35 mouse cellular contexts compared by ENCODE assay signal in genomic region chr2:75950685-75951084, GRCm38 (mm10). TPM values are rescaled to one million over a fixed set of nuclear protein-coding genes. Genes with fewer than 3 reads are reported as not detected.
"Had no signal": no experiment of that assay in that cellular context is flagged by ENCODE, and none has a peak within 500 bp of the region (broad histone marks: within the 10 kb centered on the region; RNA-seq: fewer than 3 reads in every experiment).

No protein-coding gene starts in this region.

- H3K4me2 ChIP-seq: heart, embryonic 11.5 days; heart, embryonic 12.5 days; heart, embryonic 13.5 days; heart, embryonic 15.5 days; hindbrain, embryonic 12.5 days; hindbrain, embryonic 13.5 days; hindbrain, embryonic 14.5 days; hindbrain, embryonic 15.5 days; intestine, embryonic 15.5 days had no signal

- ATAC-seq: hindbrain, embryonic 16.5 days; hindbrain, postnatal 0 days; inflammation-experienced regulatory T-cells, adult 6 months; intestine, embryonic 15.5 days; intestine, embryonic 16.5 days; intestine, postnatal 0 days had no signal

- H3K9ac ChIP-seq: heart, embryonic 12.5 days; heart, embryonic 13.5 days; heart, embryonic 15.5 days; hindbrain, embryonic 12.5 days; hindbrain, embryonic 13.5 days; hindbrain, embryonic 14.5 days; hindbrain, embryonic 15.5 days; intestine, embryonic 15.5 days had no signal

- H3K27ac ChIP-seq: heart, embryonic 10.5 days; heart, embryonic 13.5 days; heart, embryonic 15.5 days; hindbrain, embryonic 10.5 days; hindbrain, embryonic 12.5 days; hindbrain, embryonic 13.5 days; hindbrain, embryonic 14.5 days; hindbrain, embryonic 15.5 days; hindbrain, postnatal 0 days; intestine, embryonic 15.5 days; kidney, postnatal 0 days; layer of hippocampus, adult 2 months; left cerebral cortex, adult 2 months had no signal

- H3K27me3 ChIP-seq: heart, embryonic 12.5 days; heart, embryonic 13.5 days; heart, embryonic 15.5 days; hindbrain, embryonic 12.5 days; hindbrain, embryonic 13.5 days; hindbrain, embryonic 15.5 days; intestine, embryonic 15.5 days had no signal

- DNase-seq: heart, postnatal 10 days; heart, postnatal 14 days; heart, postnatal 36 days; heart, postnatal 4 days; kidney, adult 11 months; kidney, adult 18-20 months; kidney, adult 2 months; kidney, adult 8-10 months; kidney, adult 9 months; kidney, postnatal 10 days; kidney, postnatal 14 days; kidney, postnatal 25 days; kidney, postnatal 36 days; kidney, postnatal 4 days; layer of hippocampus, adult 9-11 months; layer of hippocampus, postnatal 36 days had no signal

- H3K36me3 ChIP-seq: heart, embryonic 10.5 days; heart, embryonic 12.5 days; heart, embryonic 13.5 days; heart, embryonic 15.5 days; hindbrain, embryonic 10.5 days; hindbrain, embryonic 12.5 days; hindbrain, embryonic 13.5 days; hindbrain, embryonic 15.5 days; intestine, embryonic 15.5 days had no signal

- H3K4me1 ChIP-seq: heart, embryonic 13.5 days; hindbrain, embryonic 10.5 days; hindbrain, embryonic 12.5 days; hindbrain, embryonic 13.5 days; hindbrain, embryonic 15.5 days; intestine, embryonic 15.5 days had no signal

- H3K9me3 ChIP-seq: heart, embryonic 10.5 days; heart, embryonic 12.5 days; heart, embryonic 13.5 days; heart, embryonic 15.5 days; hindbrain, embryonic 10.5 days; hindbrain, embryonic 12.5 days; hindbrain, embryonic 13.5 days; hindbrain, embryonic 15.5 days; intestine, embryonic 15.5 days had no signal

- H3K4me3 ChIP-seq: heart, embryonic 10.5 days; heart, embryonic 12.5 days; heart, embryonic 13.5 days; heart, embryonic 15.5 days; hindbrain, embryonic 10.5 days; hindbrain, embryonic 12.5 days; hindbrain, embryonic 13.5 days; hindbrain, embryonic 15.5 days; intestine, embryonic 15.5 days; layer of hippocampus, adult 2 months; left cerebral cortex, adult 2 months had no signal

RNA-seq across cellular contexts. Expression of gene Ttc30a2, which starts 27.3 kb away (rescaled TPM):
- polyA plus RNA-seq: inflammation-experienced regulatory T-cells, adult 6 months had no signal
